Mouse (Mus musculus): Measurements from ENCODE around the gene Atp6v1g3. TPM values are rescaled to one million over a fixed set of nuclear protein-coding genes. Genes with fewer than 3 reads are reported as not detected.

The Atp6v1g3 gene
- polyA plus RNA-seq, 1 experiment: 13.4 TPM

GRCm38 (mm10) chr1:138246438-138247164 is 26.9 kb upstream of the Atp6v1g3 start:
- Histone ChIP-seq H3K4me3 (ENCODE audit: insufficient read depth, low read depth, low read length) (no peak overlapping the region), H3K27ac (ENCODE audit: insufficient read depth, low read depth, low read length) (no peak overlapping the region), H3K36me3 (ENCODE audit: control insufficient read depth, insufficient read depth, low read length) (no peaks in the 10 kb centered on the region), H3K4me1 (ENCODE audit: control insufficient read depth, insufficient read depth, low read length) (peaks cover 3% of the 10 kb centered on the region; the same call in 1 of the 2 replicates), H3K27me3 (replicated peaks; ENCODE audit: control insufficient read depth, insufficient read depth, low read length) (no peaks in the 10 kb centered on the region)
- DNase-seq: no peak
- WGBS: 57% methylated on average over 7 of the region's 7 CpGs
- TF ChIP-seq CTCF (conservative IDR thresholded peaks at IDR 0.05; ENCODE audit: insufficient read depth, insufficient read length, low read depth, low read length): no peak
- no peak for TF ChIP-seq POLR2A (IDR thresholded peaks at IDR 0.05; ENCODE audit: low read depth, low read length)

- TF ChIP-seq CTCF (conservative IDR thresholded peaks at IDR 0.05; ENCODE audit: insufficient read depth, insufficient read length, low read depth, low read length) (no peak), POLR2A (IDR thresholded peaks at IDR 0.05; ENCODE audit: low read depth, low read length) (no peak)
- Histone ChIP-seq H3K4me3 (ENCODE audit: insufficient read depth, low read depth, low read length) (no peak overlapping the region), H3K27me3 (replicated peaks; ENCODE audit: control insufficient read depth, insufficient read depth, low read length) (no peaks in the 10 kb centered on the region), H3K36me3 (ENCODE audit: control insufficient read depth, insufficient read depth, low read length) (no peaks in the 10 kb centered on the region), H3K4me1 (ENCODE audit: control insufficient read depth, insufficient read depth, low read length) (peaks cover 3% of the 10 kb centered on the region; the same call in 1 of the 2 replicates), H3K27ac (ENCODE audit: insufficient read depth, low read depth, low read length) (no peak overlapping the region)
- 87% methylated on average over 8 of the region's 8 CpGs for WGBS
- no peak for DNase-seq
Measured at GRCm38 (mm10) chr1:138247699-138248483, 25.6 kb upstream of the Atp6v1g3 start.

GRCm38 (mm10) chr1:138248770-138249169 is 24.8 kb upstream of the Atp6v1g3 start:
- no peak overlapping the region for H3K4me3 ChIP-seq (ENCODE audit: insufficient read depth, low read depth, low read length)
- no peaks in the 10 kb centered on the region for H3K27me3 ChIP-seq (replicated peaks; ENCODE audit: control insufficient read depth, insufficient read depth, low read length)
- whole genome bisulfite sequencing: 34% methylated on average over 2 of the region's 2 CpGs
- TF ChIP-seq POLR2A (IDR thresholded peaks at IDR 0.05; ENCODE audit: low read depth, low read length) (no peak), CTCF (conservative IDR thresholded peaks at IDR 0.05; ENCODE audit: insufficient read depth, insufficient read length, low read depth, low read length) (no peak)
- no peaks in the 10 kb centered on the region for H3K36me3 ChIP-seq (ENCODE audit: control insufficient read depth, insufficient read depth, low read length)
- no peak overlapping the region; the same call in 1 of the 2 replicates for H3K27ac ChIP-seq (ENCODE audit: insufficient read depth, low read depth, low read length)
- DNase-seq: peak; percentile 73
- H3K4me1 ChIP-seq (ENCODE audit: control insufficient read depth, insufficient read depth, low read length): peaks cover 3% of the 10 kb centered on the region; the same call in 1 of the 2 replicates

GRCm38 (mm10) chr1:138250951-138251350 is 22.6 kb upstream of the Atp6v1g3 start:
- no peaks in the 10 kb centered on the region for H3K27me3 ChIP-seq (replicated peaks; ENCODE audit: control insufficient read depth, insufficient read depth, low read length)
- H3K4me3 ChIP-seq (ENCODE audit: insufficient read depth, low read depth, low read length): no peak overlapping the region
- WGBS: 31% methylated on average over 2 of the region's 2 CpGs
- no peak overlapping the region for H3K27ac ChIP-seq (ENCODE audit: insufficient read depth, low read depth, low read length)
- DNase-seq: no peak
- no peak for TF ChIP-seq CTCF (conservative IDR thresholded peaks at IDR 0.05; ENCODE audit: insufficient read depth, insufficient read length, low read depth, low read length)
- TF ChIP-seq POLR2A (IDR thresholded peaks at IDR 0.05; ENCODE audit: low read depth, low read length): no peak
- H3K36me3 ChIP-seq (ENCODE audit: control insufficient read depth, insufficient read depth, low read length): no peaks in the 10 kb centered on the region
- no peaks in the 10 kb centered on the region for H3K4me1 ChIP-seq (ENCODE audit: control insufficient read depth, insufficient read depth, low read length)

GRCm38 (mm10) chr1:138256172-138256789 is 17.3 kb upstream of the Atp6v1g3 start:
- H3K36me3 ChIP-seq (ENCODE audit: control insufficient read depth, insufficient read depth, low read length): no peaks in the 10 kb centered on the region
- 91% methylated on average over 4 of the region's 4 CpGs for WGBS
- H3K27me3 ChIP-seq (replicated peaks; ENCODE audit: control insufficient read depth, insufficient read depth, low read length): no peaks in the 10 kb centered on the region
- TF ChIP-seq CTCF (conservative IDR thresholded peaks at IDR 0.05; ENCODE audit: insufficient read depth, insufficient read length, low read depth, low read length): no peak
- no peak for TF ChIP-seq POLR2A (IDR thresholded peaks at IDR 0.05; ENCODE audit: low read depth, low read length)
- no peak overlapping the region for H3K4me3 ChIP-seq (ENCODE audit: insufficient read depth, low read depth, low read length)
- no peaks in the 10 kb centered on the region for H3K4me1 ChIP-seq (ENCODE audit: control insufficient read depth, insufficient read depth, low read length)
- no peak for DNase-seq
- H3K27ac ChIP-seq (ENCODE audit: insufficient read depth, low read depth, low read length): no peak overlapping the region

- H3K27me3 ChIP-seq (replicated peaks; ENCODE audit: control insufficient read depth, insufficient read depth, low read length): no peaks in the 10 kb centered on the region
- no peak for DNase-seq
- no peaks in the 10 kb centered on the region for H3K36me3 ChIP-seq (ENCODE audit: control insufficient read depth, insufficient read depth, low read length)
- WGBS: 73% methylated on average over 4 of the region's 4 CpGs
- no peak overlapping the region for H3K4me3 ChIP-seq (ENCODE audit: insufficient read depth, low read depth, low read length)
- no peak overlapping the region for H3K27ac ChIP-seq (ENCODE audit: insufficient read depth, low read depth, low read length)
- no peak for TF ChIP-seq CTCF (conservative IDR thresholded peaks at IDR 0.05; ENCODE audit: insufficient read depth, insufficient read length, low read depth, low read length)
- no peak for TF ChIP-seq POLR2A (IDR thresholded peaks at IDR 0.05; ENCODE audit: low read depth, low read length)
- no peaks in the 10 kb centered on the region for H3K4me1 ChIP-seq (ENCODE audit: control insufficient read depth, insufficient read depth, low read length)
Measured at GRCm38 (mm10) chr1:138258758-138259157, 14.8 kb upstream of the Atp6v1g3 start.

- Histone ChIP-seq H3K36me3 (ENCODE audit: control insufficient read depth, insufficient read depth, low read length) (no peaks in the 10 kb centered on the region), H3K27ac (ENCODE audit: insufficient read depth, low read depth, low read length) (no peak overlapping the region), H3K4me3 (ENCODE audit: insufficient read depth, low read depth, low read length) (no peak overlapping the region), H3K4me1 (ENCODE audit: control insufficient read depth, insufficient read depth, low read length) (no peaks in the 10 kb centered on the region), H3K27me3 (replicated peaks; ENCODE audit: control insufficient read depth, insufficient read depth, low read length) (no peaks in the 10 kb centered on the region)
- no peak for TF ChIP-seq POLR2A (IDR thresholded peaks at IDR 0.05; ENCODE audit: low read depth, low read length)
- no peak for TF ChIP-seq CTCF (conservative IDR thresholded peaks at IDR 0.05; ENCODE audit: insufficient read depth, insufficient read length, low read depth, low read length)
- no peak for DNase-seq
- 83% methylated on average over 3 of the region's 3 CpGs for WGBS
Measured at GRCm38 (mm10) chr1:138261520-138261919, 12.0 kb upstream of the Atp6v1g3 start.
